Comparison of ENCODE assay signal across 24 mouse cellular contexts in the genomic region with DNA sequence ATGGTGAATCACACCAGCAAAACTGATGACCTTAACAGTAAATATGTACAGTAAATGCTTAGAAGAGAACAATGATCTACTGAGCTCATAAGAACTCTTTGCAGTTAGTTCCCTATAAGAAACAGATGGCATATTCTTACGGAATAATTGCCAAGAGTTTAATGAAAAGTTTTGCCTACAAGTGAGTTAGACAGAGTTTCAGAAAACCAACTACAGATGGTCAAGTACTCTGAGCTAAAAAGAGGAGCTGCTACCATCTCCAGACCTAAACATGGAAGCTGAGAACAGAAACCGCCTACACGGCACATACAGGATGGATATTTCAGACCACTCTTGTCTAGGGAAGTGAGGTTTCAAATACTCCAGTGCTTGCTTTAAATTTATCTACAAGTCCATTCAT.
A peak's percentile ranks its signal among the peaks of the same experiment; 100 is the strongest.
DNase-seq lines count a peak whose midpoint lies in the region; ATAC-seq and TF ChIP-seq lines count a peak whose summit lies in the region.
"Had no signal": no experiment of that assay in that cellular context is flagged by ENCODE, and none has a peak within 500 bp of the region (broad histone marks: within the 10 kb centered on the region; RNA-seq: fewer than 3 reads in every experiment).

No protein-coding gene starts in this region.

- intact Hi-C loops in left cerebral cortex, adult 2 months (cut with DNase I): no loop called here

- DNase-seq in left cerebral cortex, adult 18-20 months (ENCODE audit: low spot score in 2 of 2): peak; percentile 2 to 28
- no peak for DNase-seq in left cerebral cortex, adult 2 months (ENCODE audit: extremely low spot score in 1 of 2, low spot score in 2 of 2)
- peak; percentile 70 for DNase-seq in brain, adult 2 months (ENCODE audit: low read depth, low spot score)
- peak; percentile 31 to 62 for DNase-seq in right cerebral cortex, postnatal 10 days (ENCODE audit: low spot score in 2 of 2)
- no peak for DNase-seq in lung, postnatal 14 days
- DNase-seq: adrenal gland, postnatal 36 days; cerebellum, adult 11 months; cerebellum, adult 9-11 months; heart, postnatal 36 days; kidney, adult 8-10 months; kidney, postnatal 10 days; liver, embryonic 13.5 days; lung, adult 2 months; retina, postnatal 1 day; thymus, postnatal 14 days had no signal

- no peak overlapping the region for H3K4me2 ChIP-seq in embryonic facial prominence, embryonic 15.5 days (replicated peaks)
- H3K4me2 ChIP-seq in neural tube, embryonic 15.5 days: no peak overlapping the region
- H3K4me2 ChIP-seq: heart, embryonic 15.5 days; hindbrain, embryonic 13.5 days; limb, embryonic 13.5 days; liver, embryonic 13.5 days; midbrain, embryonic 12.5 days had no signal

- no peak overlapping the region for H3K4me3 ChIP-seq in left cerebral cortex, adult 2 months
- no peak overlapping the region for H3K4me3 ChIP-seq in embryonic facial prominence, embryonic 15.5 days (replicated peaks)
- no peak overlapping the region for H3K4me3 ChIP-seq in neural tube, embryonic 15.5 days (replicated peaks)
- H3K4me3 ChIP-seq: heart, embryonic 15.5 days; hindbrain, embryonic 13.5 days; limb, embryonic 13.5 days; liver, embryonic 13.5 days; midbrain, embryonic 12.5 days had no signal

- H3K36me3 ChIP-seq in embryonic facial prominence, embryonic 15.5 days: no peaks in the 10 kb centered on the region
- no peaks in the 10 kb centered on the region for H3K36me3 ChIP-seq in neural tube, embryonic 15.5 days
- H3K36me3 ChIP-seq: heart, embryonic 15.5 days; hindbrain, embryonic 13.5 days; limb, embryonic 13.5 days; liver, embryonic 13.5 days; midbrain, embryonic 12.5 days had no signal

- no peak overlapping the region for H3K9ac ChIP-seq in embryonic facial prominence, embryonic 15.5 days
- H3K9ac ChIP-seq in neural tube, embryonic 15.5 days (replicated peaks): no peak overlapping the region
- H3K9ac ChIP-seq: heart, embryonic 15.5 days; hindbrain, embryonic 13.5 days; limb, embryonic 13.5 days; liver, embryonic 13.5 days; midbrain, embryonic 12.5 days had no signal

- no peak for ATAC-seq in embryonic facial prominence, embryonic 15.5 days (ENCODE audit: insufficient number of reproducible peaks, low FRiP score, low TSS enrichment, low read depth)
- ATAC-seq in CD4-positive, CD25-positive, alpha-beta regulatory T cell, adult 4 months: no peak
- ATAC-seq in neural tube, embryonic 15.5 days (ENCODE audit: low FRiP score): no peak
- ATAC-seq: forebrain, embryonic 16.5 days; inflammation-experienced regulatory T-cells, adult 6 months had no signal

- no peaks in the 10 kb centered on the region; the same call in 1 of the 2 replicates for H3K4me1 ChIP-seq in embryonic facial prominence, embryonic 15.5 days
- H3K4me1 ChIP-seq in neural tube, embryonic 15.5 days: no peaks in the 10 kb centered on the region
- H3K4me1 ChIP-seq: heart, embryonic 15.5 days; hindbrain, embryonic 13.5 days; limb, embryonic 13.5 days; liver, embryonic 13.5 days; midbrain, embryonic 12.5 days had no signal

- no peak overlapping the region for H3K27ac ChIP-seq in left cerebral cortex, adult 2 months
- H3K27ac ChIP-seq in embryonic facial prominence, embryonic 15.5 days (replicated peaks): peak overlapping the region; percentile 65; the same call in 1 of the 2 replicates
- H3K27ac ChIP-seq in neural tube, embryonic 15.5 days (replicated peaks): no peak overlapping the region
- H3K27ac ChIP-seq: heart, embryonic 15.5 days; hindbrain, embryonic 13.5 days; limb, embryonic 13.5 days; liver, embryonic 13.5 days; midbrain, embryonic 12.5 days had no signal

- TF ChIP-seq CTCF in left cerebral cortex, adult 2 months (IDR thresholded peaks at IDR 0.05): no peak

- H3K27me3 ChIP-seq in embryonic facial prominence, embryonic 15.5 days: no peaks in the 10 kb centered on the region
- no peaks in the 10 kb centered on the region for H3K27me3 ChIP-seq in neural tube, embryonic 15.5 days (replicated peaks)
- H3K27me3 ChIP-seq: heart, embryonic 15.5 days; hindbrain, embryonic 13.5 days; limb, embryonic 13.5 days; liver, embryonic 13.5 days; midbrain, embryonic 12.5 days had no signal

- H3K9me3 ChIP-seq in embryonic facial prominence, embryonic 15.5 days (replicated peaks): no peaks in the 10 kb centered on the region
- H3K9me3 ChIP-seq in neural tube, embryonic 15.5 days (replicated peaks): no peaks in the 10 kb centered on the region
- H3K9me3 ChIP-seq: heart, embryonic 15.5 days; hindbrain, embryonic 13.5 days; limb, embryonic 13.5 days; midbrain, embryonic 12.5 days had no signal

- WGBS in embryonic facial prominence, embryonic 15.5 days: 43% methylated on average over 3 of the region's 3 CpGs
- 97% methylated on average over 3 of the region's 3 CpGs for WGBS in neural tube, embryonic 15.5 days

Comparison
In these comparisons a context has a peak if more than half of its experiments do, and no peak if none do; other contexts are left out.
1. DNase-seq: peak in left cerebral cortex, adult 18-20 months (2 of 2), brain, adult 2 months (single experiment) and right cerebral cortex, postnatal 10 days (2 of 2); none in left cerebral cortex, adult 2 months (0 of 2) and lung, postnatal 14 days (single experiment).